Mouse (Mus musculus) megakaryocyte progenitor cell, adult 5-6 weeks (primary cell): ENCODE results near the gene Inpp5d. TPM values are rescaled to one million over a fixed set of nuclear protein-coding genes. Genes with fewer than 3 reads are reported as not detected.

Source experiments
- ATAC-seq: replicated peaks from 2 replicates; pipeline ENCODE4 v1.8.0; 2016; ENCODE audit warnings: mild to moderate bottlenecking, moderate TSS enrichment, inconsistent platforms; ENCODE audit not compliant: poor library complexity
- total RNA-seq, 2 experiments: library from RNA; stranded (forward) in 1 of 2; stranded (reverse) in 1 of 2; fragments of 157-497, 149-512 nt in 1 of 2; fragments of 200-1000 nt in 1 of 2; gene quantifications; 2 replicates each; pipeline versions ENCODE4 v1.2.3 to v1.2.4; 2015 to 2017

Gene Inpp5d
- total RNA-seq, 2 experiments from 2014 or later: 66.3 to 67.8 TPM

DNA sequence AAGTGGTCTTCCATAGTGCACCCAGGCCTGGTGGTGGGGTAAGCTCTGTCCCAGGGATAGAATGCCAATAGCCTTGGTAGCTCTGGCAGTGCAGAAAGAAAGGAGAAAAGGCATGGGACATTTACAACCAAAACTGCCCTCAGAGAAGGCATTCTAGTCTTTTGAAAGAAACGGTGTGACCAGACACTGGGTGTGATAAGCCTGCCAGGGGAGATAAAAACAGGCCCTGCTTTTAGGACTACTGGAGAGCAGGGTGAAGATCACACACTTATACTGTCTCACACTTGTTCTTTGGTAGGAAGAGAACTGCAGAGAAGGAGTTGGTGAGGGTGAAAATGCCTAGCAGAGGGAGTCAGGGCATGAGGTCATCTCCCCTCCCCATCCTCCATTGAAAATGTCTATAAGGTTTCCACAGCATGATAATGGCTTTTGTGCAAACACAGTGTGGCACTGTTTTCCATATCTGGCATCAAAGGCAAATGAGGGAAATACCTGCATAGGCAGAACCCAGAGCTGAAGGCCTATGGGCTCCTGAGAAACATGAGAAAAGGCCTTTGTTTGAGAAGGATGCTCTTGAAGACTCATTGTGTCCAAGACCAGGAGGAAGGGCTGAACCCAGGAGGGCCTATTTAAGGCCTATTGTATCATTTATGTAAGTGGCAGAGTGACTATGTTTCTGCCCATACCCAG is 4.0 kb downstream of the Inpp5d start:
- no peak for ATAC-seq

DNA sequence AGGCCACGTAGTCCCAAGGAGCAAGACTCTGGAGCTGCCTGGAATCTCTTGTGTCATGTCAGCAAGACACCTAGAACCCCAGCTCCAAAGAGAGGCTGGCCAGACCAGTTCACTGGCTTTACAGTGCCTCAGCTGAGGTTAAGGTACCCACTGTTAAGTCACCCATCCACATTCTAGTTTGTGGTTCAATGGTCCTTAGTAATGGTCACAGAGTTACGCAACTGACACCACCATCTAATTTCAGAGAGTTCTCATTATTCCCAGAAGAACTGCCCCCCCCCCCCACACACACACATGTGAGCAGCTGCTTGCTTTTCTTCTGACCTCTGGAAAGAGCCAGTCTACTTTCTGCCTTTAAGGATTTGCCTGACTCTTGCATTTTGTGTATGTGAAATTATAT is 4.7 kb downstream of the Inpp5d start:
- ATAC-seq: no peak

DNA sequence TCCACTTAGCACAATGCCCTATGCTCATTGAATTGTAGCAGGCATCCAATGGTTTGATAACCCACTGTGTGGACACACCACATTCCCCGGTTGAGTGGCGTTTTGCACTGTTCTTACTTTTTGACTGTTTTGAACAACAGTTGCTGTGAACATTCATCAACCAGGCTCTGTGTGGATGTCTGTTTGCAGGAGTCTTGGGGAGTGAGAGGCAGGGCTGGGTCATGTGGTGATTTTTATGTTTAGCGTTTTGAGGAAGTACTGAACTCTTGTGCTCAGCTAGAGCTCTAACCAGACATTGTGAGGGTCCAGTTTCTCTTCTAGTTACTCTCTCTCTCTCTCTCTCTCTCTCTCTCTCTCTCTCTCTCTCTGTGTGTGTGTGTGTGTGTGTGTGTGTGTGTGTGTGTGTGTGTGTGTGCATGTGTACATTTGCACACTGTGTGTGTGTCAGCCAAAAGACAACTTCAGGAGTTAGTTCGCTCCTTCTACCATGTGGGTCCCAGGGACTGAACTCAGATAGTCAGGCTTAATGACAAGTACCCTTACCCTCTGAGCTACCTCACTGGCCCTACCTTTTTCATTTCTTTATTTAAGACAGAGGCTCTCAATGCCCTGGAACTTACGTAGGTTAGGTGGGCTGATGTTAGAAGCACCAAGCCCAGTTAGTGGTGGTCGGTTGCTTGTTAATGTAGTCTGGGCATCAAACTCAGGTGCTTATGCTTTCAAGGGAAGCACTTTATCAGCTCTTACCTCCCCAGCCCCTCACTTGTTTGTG is 5.3 kb downstream of the Inpp5d start:
- 0 out of 2 replicates have a peak, but pooled peaks have one; percentile 11 for ATAC-seq

DNA sequence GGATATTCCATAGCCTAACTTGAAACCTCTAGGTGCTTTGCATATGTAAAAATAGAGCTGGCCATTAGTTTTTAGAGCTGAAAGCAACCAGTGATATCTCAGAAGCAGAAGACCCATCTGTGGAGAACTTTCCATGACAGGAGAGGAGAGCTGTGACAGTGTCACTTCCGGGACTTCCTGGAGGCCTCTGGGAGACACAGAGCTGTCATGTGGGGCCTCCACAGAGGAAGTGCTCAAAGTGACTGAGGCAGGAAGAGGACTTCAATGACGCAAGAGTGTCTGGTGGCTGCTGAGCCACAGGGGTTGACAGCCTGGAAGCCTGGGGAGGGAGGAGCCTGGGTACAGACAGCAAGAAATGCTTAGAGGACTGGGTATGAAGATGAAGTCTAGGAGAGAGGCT is 6.2 kb downstream of the Inpp5d start:
- ATAC-seq: peak; percentile 72

DNA sequence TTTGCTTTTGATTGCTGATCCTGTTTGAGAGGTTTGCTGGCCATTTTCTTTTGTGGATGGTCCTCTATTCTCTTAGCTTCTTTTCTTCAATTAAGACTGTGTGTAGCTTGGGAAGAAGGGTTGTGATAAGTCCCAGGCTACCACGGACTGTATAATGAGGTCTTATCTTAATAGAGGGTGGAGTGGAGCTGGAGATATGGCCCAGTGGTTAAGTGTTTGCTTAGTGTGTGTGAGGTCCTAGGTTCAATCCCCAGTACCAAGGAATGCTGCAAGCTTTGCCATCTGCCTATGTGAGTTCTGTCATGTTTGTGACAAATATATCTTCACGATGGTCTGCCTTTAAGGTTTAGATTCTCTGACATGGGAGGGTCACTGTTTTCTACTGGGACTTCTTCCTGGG is 8.0 kb downstream of the Inpp5d start:
- ATAC-seq: peak; percentile 47

DNA sequence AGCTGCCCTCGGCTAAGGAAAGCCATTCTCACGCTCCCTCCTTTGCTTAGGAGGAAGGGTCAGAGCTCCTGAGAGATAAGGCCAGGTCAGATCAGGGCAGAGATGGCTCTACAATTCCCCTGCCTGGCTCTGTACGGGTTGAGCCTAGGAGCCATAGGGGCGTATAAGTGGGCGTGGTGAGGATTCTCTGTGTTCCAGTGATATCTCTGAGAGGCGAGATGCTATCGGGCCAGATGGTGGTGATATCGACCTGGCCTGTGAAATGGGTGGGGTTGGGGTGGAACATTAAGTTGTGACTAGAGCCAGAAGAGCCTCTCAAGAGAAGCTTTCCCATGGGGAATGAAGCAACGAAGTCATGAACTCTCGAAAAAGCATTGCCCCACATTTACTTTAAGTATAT is 11.5 kb downstream of the Inpp5d start:
- ATAC-seq: no peak

DNA sequence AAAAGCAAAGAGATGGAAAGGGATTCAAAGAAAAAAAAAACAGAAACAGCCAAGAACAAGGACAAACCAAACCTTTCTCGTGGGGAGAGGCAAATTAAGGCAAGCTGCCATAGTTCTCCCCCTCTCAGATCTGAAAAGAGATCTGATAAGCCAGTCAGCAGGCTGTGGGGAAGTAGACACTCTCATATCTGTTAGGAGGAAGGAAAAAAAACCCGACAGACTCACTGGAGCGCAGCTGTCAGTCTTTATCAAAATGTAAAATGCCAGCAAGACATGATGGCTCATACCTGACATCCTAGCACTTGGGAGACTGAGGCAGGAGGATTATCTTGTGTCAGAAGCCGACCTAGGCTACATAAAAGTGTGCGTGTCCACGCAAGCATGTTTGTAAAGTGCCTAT is 12.1 kb downstream of the Inpp5d start:
- peak; percentile 56 for ATAC-seq

DNA sequence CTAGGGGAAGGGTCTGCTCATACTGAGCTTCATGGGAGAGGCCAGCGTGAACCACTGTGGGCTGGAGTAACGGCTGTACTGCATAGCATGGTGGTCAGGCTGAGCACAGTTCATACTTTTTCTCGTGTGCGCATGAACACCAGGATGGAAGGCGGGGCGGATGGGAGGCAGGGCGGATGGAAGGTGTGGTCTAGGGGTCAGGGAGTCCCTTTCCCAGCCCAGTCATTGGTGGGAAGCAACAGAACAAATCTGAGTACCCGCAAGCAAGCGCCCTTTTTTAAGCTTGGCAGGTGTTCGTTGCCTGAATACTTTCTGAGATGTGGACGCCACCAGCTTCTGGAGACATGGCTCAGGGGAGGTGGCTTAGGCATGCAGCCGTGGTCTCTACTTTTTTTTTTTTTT is 16.6 kb downstream of the Inpp5d start:
- no peak for ATAC-seq

DNA sequence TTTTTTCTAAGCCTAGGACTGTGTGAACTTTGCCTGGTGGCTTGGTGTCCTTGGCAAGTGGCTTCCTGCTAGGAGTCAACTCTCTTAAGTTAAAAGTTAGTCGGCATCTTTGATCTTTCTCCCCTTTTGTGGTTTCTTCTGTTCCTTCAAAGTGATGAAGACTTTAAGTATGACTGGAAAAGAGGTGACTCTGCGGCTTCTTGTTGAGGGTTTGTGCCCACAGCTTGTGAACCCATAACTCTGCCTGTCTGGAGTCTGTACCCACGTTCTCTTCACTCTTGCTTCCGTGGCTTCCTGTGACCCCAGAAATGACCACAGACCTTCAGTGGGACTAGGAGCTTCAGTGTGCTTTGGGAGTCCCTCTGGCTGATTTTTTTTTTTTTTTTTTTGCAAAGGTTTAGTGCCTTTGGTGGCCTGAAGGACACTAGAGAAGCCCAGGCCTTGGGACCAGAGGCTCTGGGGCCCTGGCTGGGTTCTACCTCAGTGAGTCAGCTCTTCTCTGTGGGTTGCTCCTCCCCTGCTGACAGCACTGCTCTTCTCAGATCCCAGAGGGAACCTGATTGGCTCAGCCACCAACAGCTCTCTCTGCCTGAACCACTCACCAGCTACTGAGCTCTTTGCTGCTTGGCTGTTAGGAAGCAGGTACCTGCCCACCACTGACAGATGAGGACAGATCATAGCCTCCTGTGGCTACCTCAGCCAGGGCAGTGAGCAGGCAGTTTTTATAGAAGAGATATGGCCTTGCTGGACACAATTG is 17.2 kb downstream of the Inpp5d start:
- peak; percentile 83 for ATAC-seq

DNA sequence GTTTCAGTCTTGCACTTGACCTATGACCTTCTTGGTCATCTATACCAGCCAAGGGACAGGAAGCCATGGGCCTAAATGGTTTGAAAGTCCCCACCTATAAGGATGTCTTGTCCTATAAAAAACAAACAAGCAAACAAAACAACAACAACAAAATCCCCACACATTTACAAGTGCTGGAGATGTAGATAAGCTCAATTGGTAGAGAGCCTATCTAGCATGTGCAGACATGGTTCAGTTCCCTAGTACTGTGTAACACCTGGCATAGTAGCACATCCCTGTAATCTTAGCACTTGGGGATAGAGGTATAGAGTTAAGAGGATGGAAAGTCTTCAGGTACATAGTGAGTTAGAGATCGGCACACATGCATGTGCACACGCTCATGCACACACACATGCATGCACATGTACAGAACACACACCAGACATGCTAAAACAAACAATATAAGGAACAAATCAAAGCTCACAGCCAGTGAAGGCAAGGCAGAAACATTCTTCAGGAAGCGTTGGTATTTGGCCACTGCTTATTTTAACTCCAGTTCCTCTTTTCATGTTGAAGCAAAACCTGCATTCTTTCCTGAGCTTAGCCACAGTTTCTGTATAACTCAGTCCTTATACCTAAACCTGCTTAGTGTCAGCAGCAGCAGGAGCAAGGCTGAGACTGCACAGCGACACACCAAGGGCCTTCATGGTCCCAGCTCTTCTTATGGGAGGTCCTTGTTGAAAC is 17.9 kb downstream of the Inpp5d start:
- peak; percentile 7; the same call in 1 of the 2 replicates for ATAC-seq

DNA sequence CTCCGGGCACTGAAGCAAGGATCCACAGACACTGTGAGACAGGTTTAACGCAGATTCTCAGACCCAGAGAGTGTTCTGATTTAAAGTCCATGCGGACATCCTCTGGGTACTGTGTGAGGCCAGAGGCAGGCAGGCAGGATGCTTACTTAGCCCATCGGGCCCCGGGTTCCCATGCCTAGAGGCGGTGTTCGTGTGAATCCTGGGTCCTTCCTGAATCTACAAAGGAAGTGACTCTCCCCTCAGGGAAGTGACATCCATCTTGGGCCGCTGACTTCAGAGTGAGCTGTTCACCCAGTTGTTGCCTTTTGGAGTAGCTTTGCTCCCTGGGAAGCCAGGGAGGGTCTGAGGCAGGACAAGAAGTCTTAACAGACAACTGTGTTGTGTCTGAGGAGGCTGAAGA is 19.6 kb downstream of the Inpp5d start:
- no peak for ATAC-seq

DNA sequence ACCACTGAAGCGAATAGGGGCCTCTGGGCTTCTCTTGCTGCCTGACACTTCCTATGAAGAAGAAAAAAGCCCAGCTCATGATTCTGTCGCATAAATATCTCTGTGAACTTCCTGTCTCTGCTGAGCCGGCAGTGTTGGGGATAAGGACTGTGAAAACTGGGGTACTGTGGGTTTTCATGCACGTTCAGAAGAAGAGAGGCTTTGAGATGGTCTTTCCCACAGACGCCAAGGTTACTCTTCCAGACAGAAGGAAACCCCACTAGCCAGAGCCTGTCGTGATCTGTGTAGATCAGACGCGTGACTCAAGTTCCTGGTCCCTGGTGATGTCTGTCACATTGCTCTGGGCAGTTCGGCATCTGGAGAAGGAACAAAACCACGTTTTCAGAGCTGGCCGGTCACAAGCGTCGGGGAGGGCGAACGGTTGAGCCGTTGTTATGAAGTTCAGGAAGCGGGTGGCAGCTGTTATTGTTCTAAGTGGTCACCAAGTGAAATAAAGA is 20.1 kb downstream of the Inpp5d start:
- ATAC-seq: peak; percentile 53

DNA sequence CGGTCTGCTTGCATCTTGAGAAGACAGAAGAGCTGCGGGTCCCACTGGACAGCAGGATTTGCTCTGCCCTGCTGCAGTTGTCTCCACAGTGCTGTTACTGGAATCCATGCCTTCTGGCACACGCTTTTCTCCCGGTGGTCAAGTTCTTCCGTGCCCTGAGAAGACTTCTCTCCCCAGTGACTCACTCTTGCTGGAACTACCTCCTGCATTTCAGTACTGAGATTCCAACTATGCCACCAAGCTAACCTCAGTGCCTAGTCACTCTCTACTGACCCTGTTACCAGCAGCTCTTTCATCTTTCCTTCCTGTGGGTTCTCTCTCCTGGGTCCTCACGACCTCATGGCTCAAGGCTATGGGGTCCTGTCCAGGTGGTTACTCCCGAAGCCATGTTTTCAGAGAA is 22.9 kb downstream of the Inpp5d start:
- no peak for ATAC-seq

DNA sequence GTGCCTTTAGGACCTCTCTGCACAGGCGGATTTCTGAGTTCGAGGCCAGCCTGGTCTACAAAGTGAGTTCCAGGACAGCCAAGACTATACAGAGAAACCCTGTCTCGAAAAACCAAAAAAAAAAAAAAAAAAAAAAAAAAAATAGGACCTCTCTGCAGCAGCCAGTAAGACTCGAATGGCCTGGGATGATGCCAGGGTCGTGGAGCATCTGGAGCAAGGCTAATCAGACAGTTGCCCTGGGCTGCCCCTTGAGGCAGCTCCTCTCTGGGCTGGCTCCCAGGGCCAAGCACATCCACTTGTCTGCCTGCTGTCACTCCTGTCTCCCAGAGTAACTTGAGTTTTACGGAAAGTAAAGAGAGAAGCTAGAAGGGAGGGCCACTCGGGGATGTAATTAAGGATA is 24.9 kb downstream of the Inpp5d start:
- ATAC-seq: 0 out of 2 replicates have a peak, but pooled peaks have one; percentile 29

DNA sequence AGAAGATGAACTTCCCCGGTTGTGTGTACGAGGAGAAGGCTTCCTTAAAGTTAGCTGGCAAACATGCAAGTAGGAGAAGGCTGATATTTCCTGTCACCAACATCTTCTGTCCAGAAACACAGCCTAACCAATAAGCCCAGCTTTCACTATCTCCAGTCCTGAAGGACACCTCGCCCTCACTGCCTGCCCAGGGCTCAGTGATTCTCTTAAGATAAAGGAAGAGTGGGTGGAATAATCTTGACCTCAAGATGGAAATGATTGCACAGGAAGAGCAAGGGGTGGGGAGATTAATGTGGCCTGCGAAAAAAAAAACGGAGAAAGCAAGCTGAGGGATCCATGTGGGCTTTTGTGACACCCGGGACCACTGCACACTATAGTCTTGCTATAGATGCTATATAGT is 25.6 kb downstream of the Inpp5d start:
- ATAC-seq: peak; percentile 11; the same call in 1 of the 2 replicates

DNA sequence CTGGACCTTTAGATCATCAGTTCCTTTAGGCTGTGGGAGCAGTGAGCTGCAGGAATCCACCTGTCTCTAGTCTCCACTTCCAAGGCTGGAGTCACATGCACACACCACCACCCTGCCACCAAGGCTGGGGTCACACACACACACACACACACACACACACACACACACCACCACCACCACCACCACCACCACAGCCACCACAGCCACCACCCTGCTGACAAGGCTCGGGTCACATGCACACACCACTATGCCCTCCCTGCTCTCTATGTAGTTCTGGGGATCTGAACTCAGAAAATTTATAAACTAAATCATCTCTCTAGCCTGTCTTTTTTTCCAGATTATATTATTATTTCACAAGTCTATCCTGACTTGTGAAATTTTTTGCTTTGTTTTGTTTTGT is 27.7 kb downstream of the Inpp5d start:
- 0 out of 2 replicates have a peak, but pooled peaks have one; percentile 7 for ATAC-seq

DNA sequence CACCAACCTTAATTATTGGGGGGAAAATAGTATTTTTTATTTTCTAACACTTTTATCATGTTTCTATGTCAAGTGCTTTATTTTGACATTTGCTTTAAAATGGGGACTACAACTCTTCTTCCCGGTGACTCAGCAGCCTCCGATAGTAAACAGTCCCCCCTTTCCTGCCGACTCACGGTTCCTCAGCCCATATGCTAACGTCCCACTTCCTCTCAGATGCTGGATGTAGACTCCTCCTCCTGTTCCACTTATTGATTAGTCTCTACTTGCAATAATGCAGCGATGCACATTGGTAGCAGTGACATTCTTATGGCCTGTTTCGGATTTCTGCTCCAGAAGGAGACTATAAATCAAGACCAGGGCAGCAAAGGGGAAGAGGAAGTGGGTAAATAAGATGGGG is 28.5 kb downstream of the Inpp5d start:
- peak; percentile 21; the same call in 1 of the 2 replicates for ATAC-seq

DNA sequence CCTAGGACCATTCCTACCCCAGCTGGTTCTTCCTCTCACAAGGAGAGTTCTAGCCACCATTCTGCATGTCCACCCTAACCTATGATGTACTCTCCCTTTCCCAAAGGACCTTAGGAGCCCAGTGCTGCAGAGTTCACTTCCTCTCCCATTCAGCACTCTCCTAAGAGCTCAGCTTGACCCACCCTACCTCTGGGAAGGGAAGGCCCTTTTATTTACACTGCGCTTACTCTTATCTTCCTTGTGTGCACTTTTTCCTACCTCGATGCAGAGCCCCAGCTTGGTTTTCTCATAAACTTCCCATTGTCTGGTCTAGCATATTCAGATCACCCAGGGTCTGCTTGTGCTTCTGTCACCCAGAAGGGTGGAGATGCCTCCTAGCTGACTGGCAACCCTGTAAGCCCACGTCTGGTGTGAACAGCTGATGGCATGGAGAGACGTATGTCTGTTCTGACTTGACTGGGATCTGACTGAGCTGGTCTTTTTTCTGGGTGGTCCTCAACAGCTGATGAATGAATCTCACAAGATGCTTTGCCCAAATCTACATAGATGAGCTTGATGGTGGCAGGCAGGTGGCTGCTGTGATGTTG is 29.2 kb downstream of the Inpp5d start:
- no peak for ATAC-seq

DNA sequence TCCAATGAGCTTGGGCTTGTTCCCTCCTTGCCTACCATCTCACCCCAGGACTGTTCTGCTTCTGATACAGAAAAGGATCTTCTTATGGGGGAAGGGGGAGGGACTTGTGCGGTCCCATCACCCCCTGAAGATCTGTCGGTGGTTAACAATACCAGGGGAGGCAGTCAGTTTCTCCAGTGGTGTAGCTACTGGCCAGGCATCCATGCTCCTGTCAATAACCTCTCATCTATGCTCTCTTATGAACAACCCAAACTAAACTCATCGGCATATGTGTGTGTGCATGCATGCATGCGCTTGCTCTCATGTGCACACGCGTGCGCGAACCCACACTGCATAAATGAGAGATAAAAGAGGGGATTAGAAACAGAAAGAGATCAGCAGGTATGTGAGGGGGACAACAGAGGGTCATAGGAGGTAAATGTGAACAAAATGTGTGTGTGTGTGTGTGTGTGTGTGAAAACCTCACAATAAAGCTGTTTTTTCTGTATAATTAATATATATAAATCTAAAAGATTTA is 29.9 kb downstream of the Inpp5d start:
- ATAC-seq: no peak

DNA sequence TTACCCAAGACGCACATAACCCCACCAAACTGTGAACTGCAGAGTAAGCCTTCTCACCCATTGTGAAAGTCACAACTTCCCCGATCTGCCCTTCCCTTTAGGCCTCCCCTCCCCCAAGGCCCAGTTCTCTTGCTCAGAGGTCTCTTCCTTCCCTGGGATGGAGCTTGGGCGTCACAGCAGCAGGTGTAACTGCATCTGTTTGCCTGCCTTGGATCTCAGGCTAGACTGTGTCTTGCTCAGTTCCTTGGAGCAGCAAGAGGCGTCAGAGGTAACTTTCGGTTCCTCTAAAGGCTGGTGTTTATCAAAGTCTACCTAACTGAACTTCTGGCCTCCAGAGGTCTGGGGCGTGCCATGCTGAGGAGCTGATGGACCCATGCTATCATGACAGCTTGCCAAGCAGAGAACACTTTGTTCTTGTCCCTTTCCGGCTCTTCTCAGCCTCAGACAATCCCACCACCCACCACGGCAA is 30.5 kb downstream of the Inpp5d start:
- ATAC-seq: peak; percentile 66
